Mouse (Mus musculus) megakaryocyte progenitor cell, adult 5-6 weeks (primary cell): ENCODE measurements around the gene Six2. TPM values are rescaled to one million over a fixed set of nuclear protein-coding genes. Genes with fewer than 3 reads are reported as not detected.
A peak's percentile ranks its signal among the peaks of the same experiment; 100 is the strongest.

ENCODE experiments used
- ATAC-seq: replicated peaks from 2 replicates; pipeline ENCODE4 v1.8.0; 2016; ENCODE audit warnings: mild to moderate bottlenecking, moderate TSS enrichment, inconsistent platforms; ENCODE audit not compliant: poor library complexity
- total RNA-seq, 2 experiments: library from RNA; stranded (forward) in 1 of 2; stranded (reverse) in 1 of 2; fragments of 157-497, 149-512 nt in 1 of 2; fragments of 200-1000 nt in 1 of 2; gene quantifications; 2 replicates each; pipeline versions ENCODE4 v1.2.3 to v1.2.4; 2015 to 2017

Gene Six2
- total RNA-seq (2015), result not detected in 2 replicates
- total RNA-seq (2017), result not detected in 2 replicates

GRCm38 (mm10) chr17:85688236-85688910 is at the start of gene Six2:
Six2 (minus strand) TSS chr17:85688274.
- no peak for ATAC-seq

- ATAC-seq, result no peak
These were observed 49.2 kb upstream of the Six2 start for GRCm38 (mm10) chr17:85737090-85737780.

DNA sequence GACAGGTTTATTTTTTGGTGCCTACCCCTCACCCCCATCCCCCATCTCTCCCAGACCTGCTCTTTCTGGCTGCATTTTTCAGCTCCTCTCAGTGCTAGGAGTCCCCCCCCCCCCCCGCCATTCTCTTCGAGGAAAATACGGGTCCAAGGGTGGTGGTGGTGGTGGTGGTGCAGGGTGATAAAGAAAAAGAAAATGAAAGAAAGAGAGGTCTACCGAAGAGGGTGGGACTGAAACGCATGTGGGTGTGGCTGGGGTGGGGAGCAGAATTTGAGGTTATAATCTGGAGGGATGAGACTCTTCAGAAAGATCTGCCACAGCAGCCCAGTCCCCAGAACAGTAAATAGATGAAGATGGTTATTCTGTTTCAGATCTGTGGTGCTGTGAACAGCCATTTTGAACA is 43.3 kb upstream of the Six2 start:
- ATAC-seq, result peak; percentile 68

GRCm38 (mm10) chr17:85730231-85731015 is 42.3 kb upstream of the Six2 start:
- ATAC-seq, result no peak

DNA sequence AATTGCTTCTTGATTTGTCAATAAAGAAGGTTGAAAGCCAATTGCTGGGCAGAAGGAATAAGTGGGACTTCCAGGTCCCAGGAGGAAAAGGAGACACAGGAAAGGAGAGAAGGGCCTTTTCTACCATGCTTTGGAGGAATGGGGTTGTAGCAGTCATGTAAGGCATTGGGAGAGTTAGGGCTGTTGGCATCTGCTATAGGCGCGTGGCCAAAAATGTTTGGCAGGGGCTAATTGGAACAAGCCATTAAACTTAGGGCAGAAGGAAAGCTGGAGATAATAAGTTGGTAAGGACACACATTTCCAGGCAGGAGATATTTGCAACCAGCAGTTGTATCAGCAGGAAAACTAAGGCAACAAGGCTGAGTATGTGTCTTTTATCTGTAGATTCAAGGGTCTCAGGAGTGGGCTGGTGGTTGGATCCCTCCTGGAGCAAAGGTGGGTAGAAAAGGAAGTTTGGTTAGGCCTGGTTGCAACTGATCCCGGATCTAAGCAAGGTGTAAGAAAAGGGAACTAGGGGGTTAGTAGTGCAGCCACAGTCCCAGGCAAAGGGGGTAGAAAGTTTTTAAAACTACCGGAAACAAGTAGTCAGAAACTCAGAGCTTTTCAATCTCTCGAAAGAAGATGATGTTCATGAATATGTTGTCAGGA is 40.1 kb upstream of the Six2 start:
- ATAC-seq, result peak; percentile 50

GRCm38 (mm10) chr17:85725988-85726387 is 37.9 kb upstream of the Six2 start:
- ATAC-seq, result peak; percentile 91

DNA sequence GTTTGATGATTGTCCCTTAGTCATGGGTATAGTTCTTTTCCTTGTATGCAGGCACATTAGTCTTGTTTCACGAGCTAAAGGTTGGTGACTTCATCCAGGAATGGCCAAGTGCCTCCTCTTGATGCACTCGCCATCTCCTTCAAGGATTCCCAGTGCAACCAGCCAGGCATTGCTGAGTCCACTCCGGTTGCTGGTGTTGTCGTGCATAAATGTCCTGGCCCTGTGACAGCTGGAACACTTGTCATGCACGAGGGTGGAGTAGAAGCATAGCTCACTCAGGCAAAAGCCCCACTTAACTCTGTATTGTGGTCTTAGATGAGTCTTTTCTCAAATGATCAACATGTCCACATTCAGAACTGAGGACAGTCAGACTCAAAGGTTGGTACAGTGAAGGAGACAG is 35.1 kb upstream of the Six2 start:
- no peak for ATAC-seq

DNA sequence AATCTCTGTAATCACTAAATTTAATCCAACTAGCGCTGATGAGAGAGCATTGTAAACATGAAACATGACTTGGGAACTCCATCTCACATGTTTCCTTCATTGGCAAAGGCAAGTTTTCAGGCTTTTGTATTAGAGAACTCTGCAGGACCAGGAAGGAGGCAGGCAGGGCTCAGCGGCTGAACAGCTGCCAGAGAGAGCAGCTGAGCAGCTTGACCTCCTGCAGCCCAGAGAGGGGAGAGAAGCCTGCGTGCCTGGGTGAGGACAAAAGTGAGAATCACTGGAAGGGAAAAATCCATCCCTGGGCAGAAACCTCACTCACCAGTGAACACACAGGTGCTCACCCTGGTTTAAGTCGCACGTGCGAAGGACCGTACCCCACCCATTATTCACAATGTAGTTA is 29.2 kb upstream of the Six2 start:
- no peak for ATAC-seq

GRCm38 (mm10) chr17:85715784-85716183 is 27.7 kb upstream of the Six2 start:
- ATAC-seq, result no peak

DNA sequence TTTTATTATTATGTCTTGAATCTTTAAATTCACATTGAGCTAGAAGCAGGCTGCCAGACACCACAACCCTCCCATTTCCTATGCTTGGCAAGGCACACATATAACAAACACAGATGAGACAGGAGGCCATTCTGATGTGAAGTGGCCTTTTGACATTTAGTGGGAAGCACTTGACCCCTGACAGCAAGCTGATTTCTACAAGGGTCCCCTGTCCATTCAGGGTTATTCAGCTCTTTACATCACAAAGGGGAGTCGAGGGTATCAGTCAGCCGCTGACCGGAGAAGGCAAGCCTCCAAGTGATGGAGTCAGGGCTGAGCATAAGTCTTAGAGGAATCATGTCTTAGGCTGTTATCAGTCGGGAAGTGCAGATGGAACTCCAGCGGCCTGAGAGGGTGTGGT is 26.3 kb upstream of the Six2 start:
- ATAC-seq, result no peak

- ATAC-seq, result 0 out of 2 replicates have a peak, but pooled peaks have one; percentile 34
These were observed 24.8 kb upstream of the Six2 start for GRCm38 (mm10) chr17:85712874-85713273.

GRCm38 (mm10) chr17:85704369-85705260 is 16.5 kb upstream of the Six2 start:
- ATAC-seq, result no peak

DNA sequence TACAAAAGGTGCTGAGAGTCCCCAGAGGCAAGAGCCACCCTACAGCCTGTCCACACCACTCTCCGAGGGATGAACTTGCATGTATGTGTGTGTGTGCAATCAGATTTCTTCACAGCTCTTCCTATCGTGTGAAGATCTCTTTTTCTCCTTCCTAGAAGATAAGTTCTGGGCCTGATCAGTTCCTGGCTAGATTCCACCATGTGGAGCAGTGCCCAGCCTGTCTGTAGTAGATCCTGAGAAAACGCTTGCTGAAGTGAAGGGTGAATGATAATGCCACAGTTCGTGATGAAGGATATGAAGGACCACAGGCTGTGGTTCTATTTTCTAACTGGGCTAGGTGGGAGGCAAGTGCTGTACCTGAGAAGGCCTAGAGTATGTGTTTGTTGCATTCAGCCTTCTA is 12.0 kb upstream of the Six2 start:
- no peak for ATAC-seq

- ATAC-seq, result peak; percentile 63
These were observed 10.6 kb upstream of the Six2 start for GRCm38 (mm10) chr17:85698643-85699042.

DNA sequence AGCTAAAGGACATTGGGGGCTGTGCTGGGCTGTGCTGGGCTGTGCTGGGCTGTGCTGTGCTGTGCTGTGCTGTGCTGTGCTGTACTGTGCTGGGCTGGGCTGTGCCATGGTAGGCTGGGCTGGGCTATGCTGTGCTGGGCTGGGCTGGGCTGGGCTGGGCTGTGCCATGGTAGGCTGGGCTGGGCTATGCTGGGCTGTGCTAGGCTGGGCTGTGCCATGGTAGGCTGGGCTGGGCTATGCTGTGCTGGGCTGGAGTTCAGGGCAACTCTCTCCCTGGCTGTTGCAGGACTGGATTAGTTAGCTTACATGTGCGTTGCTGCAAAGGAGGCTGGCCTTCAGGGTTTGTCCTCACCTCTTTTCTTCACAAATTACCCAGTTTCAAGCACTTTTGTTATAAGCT is 9.9 kb upstream of the Six2 start:
- peak; percentile 60 for ATAC-seq

DNA sequence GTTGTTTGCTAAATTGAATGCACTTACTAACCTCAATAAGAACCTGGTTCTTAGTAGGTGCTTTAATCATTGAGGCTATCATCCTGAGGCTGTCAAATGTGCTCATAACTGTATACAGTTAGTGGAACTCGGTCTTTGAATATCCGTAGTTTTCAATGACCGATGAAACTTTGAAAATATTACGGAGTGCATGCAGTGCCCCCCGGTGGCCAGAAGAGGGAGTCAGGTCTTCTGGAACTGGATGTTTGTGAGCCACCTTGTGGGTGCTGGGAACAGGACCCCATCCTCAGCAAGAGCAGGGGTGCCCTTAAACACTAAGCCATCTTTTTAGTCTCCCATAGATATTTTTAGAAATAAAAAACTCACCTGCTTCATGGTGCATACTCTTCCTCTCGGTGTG is 6.4 kb upstream of the Six2 start:
- ATAC-seq, result no peak

GRCm38 (mm10) chr17:85693101-85693500 is 5.0 kb upstream of the Six2 start:
- ATAC-seq, result no peak

DNA sequence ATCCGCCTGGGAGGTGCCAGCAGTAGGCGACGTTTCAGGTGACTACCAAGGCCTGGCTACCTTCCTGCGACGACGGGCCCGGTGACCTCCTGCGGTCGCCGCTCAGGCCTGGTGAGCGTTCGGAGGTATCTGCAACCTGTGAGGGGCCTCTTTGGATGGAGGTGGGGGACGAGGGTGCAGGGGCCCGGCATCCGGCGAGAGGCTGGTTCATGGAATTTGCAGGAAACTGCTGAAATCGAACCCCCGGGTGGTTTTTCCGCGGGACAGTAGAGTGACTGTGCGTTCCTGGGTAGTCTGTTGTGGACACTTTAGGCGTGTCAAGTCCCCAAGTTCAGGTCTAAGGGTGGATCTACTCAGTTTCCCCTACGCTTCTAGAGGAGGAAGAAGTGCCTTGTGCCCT is 4.5 kb upstream of the Six2 start:
- ATAC-seq, result no peak

DNA sequence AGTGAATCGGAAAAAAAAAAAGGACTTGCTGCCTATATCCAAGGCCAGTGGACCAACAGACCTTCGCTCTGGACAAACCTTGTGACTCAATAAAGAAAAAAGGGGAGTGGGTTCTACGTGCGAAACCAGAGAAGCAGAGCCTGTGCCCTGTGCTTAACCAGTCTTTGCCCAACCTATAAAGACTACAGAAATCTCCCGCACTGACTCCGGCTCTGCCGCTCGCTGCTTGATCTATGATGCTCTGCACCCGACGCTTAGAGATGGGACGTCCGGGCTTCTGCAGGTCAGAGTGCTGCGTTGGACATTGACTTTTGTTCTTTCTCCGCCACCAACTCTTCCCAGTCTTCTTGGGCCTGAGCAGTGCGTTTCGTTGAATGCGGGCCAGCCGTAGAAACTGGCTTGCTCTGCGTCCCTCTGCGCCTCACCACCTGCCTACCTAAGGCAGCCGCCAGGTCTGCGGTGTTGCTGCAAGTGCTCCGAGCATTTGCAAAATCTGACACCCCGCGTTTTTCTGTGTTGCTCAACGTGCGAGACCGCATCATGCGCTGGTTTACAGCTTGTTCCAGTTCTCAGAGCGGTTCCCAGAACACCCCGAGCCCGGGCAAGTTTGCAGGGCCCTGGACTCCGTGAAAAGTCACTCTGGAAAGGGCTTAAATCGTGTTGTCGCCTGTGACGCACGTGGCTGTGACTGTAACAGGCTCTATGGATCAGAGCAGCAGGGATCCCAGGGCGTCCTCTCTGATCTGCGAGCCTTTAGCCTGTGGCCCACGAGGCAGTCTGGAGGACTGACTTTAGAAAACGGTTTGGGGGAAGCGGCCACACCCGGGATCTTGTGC is 3.8 kb upstream of the Six2 start:
- ATAC-seq, result 0 out of 2 replicates have a peak, but pooled peaks have one; percentile 5
